Mouse (Mus musculus): ENCODE results near the gene Eef1akmt2. TPM values are rescaled to one million over a fixed set of nuclear protein-coding genes. Genes with fewer than 3 reads are reported as not detected.

Gene Eef1akmt2
- polyA plus RNA-seq (2014; fragmentation: Illumina TruSeq; extraction: RNeasy Lipid Tissue Mini Kit (QIAGEN cat#74804); ENCODE audit: low read depth, low replicate concordance): 24.3 TPM

GRCm38 (mm10) chr7:132852173-132852844 is at the start of gene Eef1akmt2:
Gene Eef1akmt2, minus strand, starts transcription at chr7:132852673.

DNA sequence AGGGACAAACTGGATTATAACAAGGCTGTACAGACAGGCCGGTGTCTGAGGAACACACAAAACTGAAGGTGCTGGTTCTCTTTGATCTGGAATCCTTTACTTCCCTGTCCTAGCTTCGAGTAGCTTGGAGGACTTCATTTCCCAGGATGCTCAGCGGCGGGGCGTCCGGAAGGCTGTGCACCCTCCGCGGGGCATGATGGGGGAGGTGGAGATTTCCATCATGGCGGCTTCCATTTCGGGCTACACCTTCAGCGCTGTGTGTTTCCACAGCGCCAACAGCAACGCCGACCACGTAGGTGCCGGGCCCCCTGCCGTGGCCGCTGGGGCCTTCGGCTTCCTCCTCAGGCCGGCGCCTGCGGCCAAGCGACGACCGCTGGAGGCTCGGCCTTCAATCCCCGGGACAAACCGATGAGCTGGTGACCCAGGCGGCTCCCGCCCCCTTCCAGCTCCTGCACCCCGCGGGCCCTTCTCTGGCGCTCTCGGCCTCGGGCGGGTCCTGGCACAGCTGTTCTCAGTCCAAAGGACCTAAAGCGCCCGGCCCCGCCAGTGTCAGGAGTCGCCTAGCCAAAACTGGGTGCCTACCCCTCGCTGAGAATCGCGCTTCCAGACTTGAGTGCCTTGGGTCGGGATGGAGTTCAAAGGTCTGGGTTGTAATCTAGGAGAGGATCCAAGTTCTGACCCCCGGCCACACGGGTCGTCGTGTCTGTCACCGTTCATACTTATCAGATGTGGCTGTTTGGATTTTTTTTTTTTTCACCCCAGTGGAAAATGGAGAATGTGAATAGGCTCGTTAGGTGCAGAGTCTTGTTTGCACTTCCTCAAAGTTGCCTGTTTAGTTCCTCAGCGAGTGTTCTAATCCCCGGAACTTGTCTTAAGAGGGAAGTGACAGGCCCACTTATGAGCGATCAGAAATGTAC is 6.8 kb upstream of the Eef1akmt2 start, which contains the start of gene Abraxas2:
Gene Abraxas2 (plus strand): TSS at position 184 of the 917 bp plus-strand sequence.

DNA sequence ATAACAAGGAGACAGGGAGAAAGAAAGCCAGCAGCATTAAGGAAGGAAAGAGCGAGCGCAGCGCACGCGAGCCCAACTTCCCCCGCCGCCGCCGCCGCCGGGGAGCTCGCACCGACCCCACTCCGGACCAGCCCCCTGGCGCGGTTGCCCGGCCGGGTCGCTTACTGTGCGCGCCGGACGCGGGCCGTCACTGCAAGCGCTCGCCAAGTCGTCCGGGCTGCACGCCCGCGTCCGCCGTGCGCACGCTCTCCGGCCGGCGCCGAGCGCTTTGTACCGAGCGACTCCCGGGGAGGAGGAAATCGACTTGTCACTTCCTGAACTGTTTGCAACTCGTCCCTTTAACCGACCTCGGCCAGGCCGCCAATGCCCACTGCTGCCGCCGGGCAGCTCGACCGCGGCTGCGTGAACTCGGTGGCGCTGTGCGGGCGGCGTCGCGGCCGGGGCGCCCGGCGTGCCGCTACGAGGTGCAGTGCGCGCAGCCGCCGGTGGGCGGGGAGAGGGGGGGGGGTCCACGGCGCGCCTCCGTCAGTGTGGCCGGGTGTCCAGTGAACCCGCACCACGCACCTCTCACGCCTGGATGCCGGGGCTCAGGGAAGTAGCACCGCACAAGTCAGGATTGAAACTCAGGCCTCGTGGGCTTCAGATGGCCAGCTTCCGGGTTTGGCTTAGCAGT is 38.9 kb downstream of the Eef1akmt2 start, which contains the start of gene Fam53b:
Gene Fam53b (minus strand): TSS at position 471 of the 673 bp plus-strand sequence.

Other genes with a start within 250 kb of the Eef1akmt2 start
- gene Lhpp, start 242.0 kb downstream of the Eef1akmt2 start, polyA plus RNA-seq (2014; fragmentation: Illumina TruSeq; extraction: RNeasy Lipid Tissue Mini Kit (QIAGEN cat#74804); ENCODE audit: low read depth, low replicate concordance): 31.1 TPM
- gene Fam53b, start 38.8 kb downstream of the Eef1akmt2 start, polyA plus RNA-seq (2014; fragmentation: Illumina TruSeq; extraction: RNeasy Lipid Tissue Mini Kit (QIAGEN cat#74804); ENCODE audit: low read depth, low replicate concordance): 1.3 TPM
- gene Abraxas2, start 6.6 kb upstream of the Eef1akmt2 start, polyA plus RNA-seq (2014; fragmentation: Illumina TruSeq; extraction: RNeasy Lipid Tissue Mini Kit (QIAGEN cat#74804); ENCODE audit: low read depth, low replicate concordance): 35.5 TPM
- 51.7 TPM for gene Zranb1, start 78.5 kb upstream of the Eef1akmt2 start, polyA plus RNA-seq (2014; fragmentation: Illumina TruSeq; extraction: RNeasy Lipid Tissue Mini Kit (QIAGEN cat#74804); ENCODE audit: low read depth, low replicate concordance)

Measured in liver, adult 10 weeks (tissue).